Mouse (Mus musculus): ENCODE measurements around the gene Wfdc2. TPM values are rescaled to one million over a fixed set of nuclear protein-coding genes. Genes with fewer than 3 reads are reported as not detected.
A peak's percentile ranks its signal among the peaks of the same experiment; 100 is the strongest.
"Not testable (repeated sequence)": the region's sequence is repeated elsewhere in the genome, so short reads cannot be mapped to it uniquely, and the experiment has no call there.

The Wfdc2 gene
- polyA plus RNA-seq, 1 experiment from 2014 or later, result 40.0 TPM

GRCm38 (mm10) chr2:164551502-164551901 lies 10.7 kb upstream of the Wfdc2 start:
- Histone ChIP-seq H3K4me3 (no peak overlapping the region), H3K36me3 (no peaks in the 10 kb centered on the region), H3K27me3 (ENCODE audit: low read depth, poor library complexity, severe bottlenecking) (peaks cover 7% of the 10 kb centered on the region; the same call in 1 of the 2 replicates), H3K27ac (no peak overlapping the region), H3K9me3 (replicated peaks) (no peaks in the 10 kb centered on the region), H3K4me1 (peaks cover 13% of the 10 kb centered on the region)
- no peak for DNase-seq (ENCODE audit: low spot score)
- WGBS, result 95% methylated on average over 9 of the region's 9 CpGs

DNA sequence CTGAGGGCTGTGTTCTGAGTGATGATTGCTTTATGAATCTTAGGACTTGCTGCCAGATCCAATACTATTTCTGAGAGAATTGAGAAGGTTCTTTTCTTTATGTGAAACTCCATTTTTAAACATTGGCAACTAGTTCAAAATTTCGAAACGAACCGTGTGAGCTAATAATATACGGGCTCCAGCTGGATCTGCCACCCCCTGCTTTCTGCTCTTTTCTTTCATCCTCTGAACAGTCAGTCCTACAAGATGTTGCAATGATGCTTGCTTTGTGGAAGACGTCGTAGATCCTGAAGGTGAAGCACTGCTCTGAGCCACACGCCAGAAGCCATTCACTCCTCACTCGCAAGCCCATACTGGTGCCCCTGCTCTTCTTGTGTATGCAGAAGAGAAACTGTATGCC lies 3.8 kb upstream of the Wfdc2 start:
- H3K36me3 ChIP-seq, result no peaks in the 10 kb centered on the region
- H3K4me1 ChIP-seq, result peaks cover 21% of the 10 kb centered on the region
- DNase-seq (ENCODE audit: low spot score), result no peak
- H3K9me3 ChIP-seq (replicated peaks), result no peaks in the 10 kb centered on the region
- H3K27ac ChIP-seq, result no peak overlapping the region
- H3K4me3 ChIP-seq, result no peak overlapping the region
- 84% methylated on average over 8 of the region's 8 CpGs for WGBS
- peaks cover 23% of the 10 kb centered on the region for H3K27me3 ChIP-seq (ENCODE audit: low read depth, poor library complexity, severe bottlenecking)

DNA sequence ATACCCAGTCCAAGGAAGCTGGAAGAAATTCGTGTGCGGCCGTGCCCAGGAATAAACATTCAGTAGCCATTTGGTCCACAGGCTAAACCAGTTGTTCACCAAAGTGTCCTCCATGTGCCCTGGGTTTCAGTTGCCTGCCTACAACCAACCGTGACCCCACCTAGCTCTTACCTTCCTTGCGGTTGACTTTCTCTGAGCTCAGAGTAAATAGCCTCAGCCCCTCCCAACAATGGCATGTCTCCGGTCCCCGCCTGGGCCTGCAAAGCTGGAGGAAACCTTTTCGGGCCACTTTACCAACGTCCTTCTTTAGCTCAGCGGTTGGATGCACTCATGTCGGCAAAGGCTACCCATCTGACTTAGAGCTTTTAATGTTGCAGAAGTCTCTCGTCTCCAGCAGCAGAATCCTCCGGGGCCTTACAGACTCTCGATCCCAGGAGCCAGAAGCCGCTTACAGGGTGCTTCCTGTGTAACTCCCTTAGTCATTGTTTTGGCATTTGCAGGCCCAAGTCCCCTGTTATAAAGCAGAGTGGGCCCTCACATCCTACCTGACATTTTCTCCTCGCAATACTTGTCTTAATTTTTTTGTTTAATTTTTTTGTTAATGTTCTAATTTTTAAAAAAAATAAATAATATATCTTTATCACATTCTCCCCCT lies 3.1 kb upstream of the Wfdc2 start:
- Histone ChIP-seq H3K4me1 (peaks cover 28% of the 10 kb centered on the region), H3K4me3 (no peak overlapping the region), H3K27ac (0 out of 2 replicates have a peak overlapping the region, but pooled peaks have one; percentile 50), H3K36me3 (no peaks in the 10 kb centered on the region), H3K27me3 (ENCODE audit: low read depth, poor library complexity, severe bottlenecking) (peaks cover 23% of the 10 kb centered on the region), H3K9me3 (replicated peaks) (no peaks in the 10 kb centered on the region)
- WGBS, result 46% methylated on average over 16 of the region's 16 CpGs
- DNase-seq (ENCODE audit: low spot score), result no peak

DNA sequence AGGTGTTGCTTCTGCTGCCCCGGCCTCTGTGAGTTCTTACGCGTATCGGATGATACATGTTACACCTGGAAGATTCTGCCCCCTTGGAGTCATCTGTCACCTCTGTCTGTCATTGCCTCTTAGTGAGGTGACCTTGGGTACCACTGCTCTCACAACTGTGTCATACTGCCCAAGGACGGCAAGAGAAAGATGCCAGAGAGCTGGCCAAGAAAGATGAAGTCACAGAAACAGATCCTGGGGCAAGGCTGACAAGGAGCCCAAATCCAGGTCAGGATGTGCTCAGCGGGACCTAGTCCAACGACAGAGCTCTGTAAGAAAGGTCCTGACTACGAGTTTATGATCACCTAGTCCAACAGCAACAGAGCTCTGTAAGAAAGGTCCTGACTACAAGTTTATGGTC lies 2.1 kb upstream of the Wfdc2 start:
- Histone ChIP-seq H3K27ac (no peak overlapping the region), H3K4me1 (peaks cover 32% of the 10 kb centered on the region), H3K27me3 (ENCODE audit: low read depth, poor library complexity, severe bottlenecking) (peaks cover 23% of the 10 kb centered on the region), H3K36me3 (no peaks in the 10 kb centered on the region), H3K9me3 (replicated peaks) (no peaks in the 10 kb centered on the region), H3K4me3 (no peak overlapping the region)
- WGBS, result 90% methylated on average over 8 of the region's 8 CpGs
- DNase-seq (ENCODE audit: low spot score), result no peak

DNA sequence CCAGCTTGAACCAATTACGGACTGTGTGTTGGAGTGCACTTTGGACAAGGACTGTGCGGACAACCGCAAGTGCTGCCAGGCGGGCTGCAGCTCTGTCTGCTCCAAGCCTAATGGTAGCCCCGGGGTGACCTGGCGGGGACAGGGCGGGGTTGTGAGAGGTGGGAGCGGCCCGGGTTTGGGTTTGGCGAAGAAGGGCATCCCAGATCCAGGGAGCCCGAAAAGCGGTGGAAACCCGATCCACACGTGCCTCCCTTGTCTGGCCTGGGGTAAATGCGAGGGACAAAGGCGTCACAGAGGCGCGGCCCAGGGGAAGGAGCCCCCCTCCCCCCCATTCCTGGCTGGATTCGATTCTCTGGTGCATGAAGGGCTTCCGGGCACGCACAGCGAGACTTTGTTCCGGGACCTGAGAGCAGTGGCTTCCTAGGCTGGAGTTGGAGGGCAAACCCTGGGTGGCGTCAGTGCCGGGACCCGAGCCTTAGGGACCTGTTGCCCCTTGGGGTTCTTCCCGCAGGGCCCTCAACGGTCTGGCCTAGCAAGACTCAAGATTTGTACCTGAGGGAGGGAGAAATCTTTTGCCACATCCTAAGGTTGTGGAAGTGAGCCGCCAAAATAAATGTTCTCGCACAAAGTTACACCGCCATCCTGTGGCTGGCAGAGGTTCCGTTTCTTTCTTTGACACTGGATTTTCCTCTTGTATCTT lies 1.3 kb downstream of the Wfdc2 start:
- peaks cover 14% of the 10 kb centered on the region for H3K36me3 ChIP-seq
- peak; percentile 81 for DNase-seq (ENCODE audit: low spot score)
- peaks cover 23% of the 10 kb centered on the region for H3K27me3 ChIP-seq (ENCODE audit: low read depth, poor library complexity, severe bottlenecking)
- H3K9me3 ChIP-seq (replicated peaks), result no peaks in the 10 kb centered on the region
- under 1% methylated on average over 32 of the region's 32 CpGs for WGBS
- peak overlapping the region; percentile 90 for H3K27ac ChIP-seq
- H3K4me3 ChIP-seq, result peak overlapping the region; percentile 62
- H3K4me1 ChIP-seq, result peaks cover 32% of the 10 kb centered on the region

- H3K27ac ChIP-seq, result peak overlapping the region; percentile 90
- peaks cover 25% of the 10 kb centered on the region for H3K4me1 ChIP-seq
- peak overlapping the region; percentile 62 for H3K4me3 ChIP-seq
- 82% methylated on average over 5 of the region's 5 CpGs for WGBS
- H3K36me3 ChIP-seq, result peaks cover 14% of the 10 kb centered on the region
- DNase-seq (ENCODE audit: low spot score), result no peak
- peaks cover 23% of the 10 kb centered on the region for H3K27me3 ChIP-seq (ENCODE audit: low read depth, poor library complexity, severe bottlenecking)
- no peaks in the 10 kb centered on the region for H3K9me3 ChIP-seq (replicated peaks)
Observed at GRCm38 (mm10) chr2:164564346-164564745, 2.1 kb downstream of the Wfdc2 start.

GRCm38 (mm10) chr2:164566997-164567396 lies 4.8 kb downstream of the Wfdc2 start:
- H3K9me3 ChIP-seq (replicated peaks), result no peaks in the 10 kb centered on the region
- H3K36me3 ChIP-seq, result peaks cover 14% of the 10 kb centered on the region
- H3K27me3 ChIP-seq (ENCODE audit: low read depth, poor library complexity, severe bottlenecking), result peaks cover 9% of the 10 kb centered on the region
- no peak overlapping the region for H3K27ac ChIP-seq
- peaks cover 25% of the 10 kb centered on the region for H3K4me1 ChIP-seq
- H3K4me3 ChIP-seq, result no peak overlapping the region
- 92% methylated on average over 2 of the region's 2 CpGs for whole genome bisulfite sequencing
- DNase-seq (ENCODE audit: low spot score), result no peak

DNA sequence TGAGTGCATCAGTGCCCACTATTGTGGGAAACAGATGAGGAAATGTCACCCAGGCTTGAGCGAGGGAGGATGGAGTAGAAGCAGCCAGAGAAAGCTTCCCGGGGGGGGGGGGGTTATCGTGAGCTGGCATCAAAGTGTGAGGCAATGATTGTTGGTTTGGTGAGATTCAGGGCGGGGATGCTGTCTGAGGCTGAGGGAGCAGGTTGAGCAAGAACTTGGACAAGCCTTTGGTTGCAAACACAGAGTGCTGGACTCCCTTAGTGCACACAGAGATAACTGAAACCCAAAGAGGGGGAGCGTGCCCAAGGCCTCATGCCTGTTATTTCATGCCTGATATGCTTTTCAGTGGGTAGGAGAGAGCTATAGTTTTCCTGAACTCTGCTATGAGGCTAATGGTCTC lies 5.2 kb downstream of the Wfdc2 start:
- H3K27ac ChIP-seq, result no peak overlapping the region
- H3K4me1 ChIP-seq, result peaks cover 20% of the 10 kb centered on the region
- H3K36me3 ChIP-seq, result peaks cover 14% of the 10 kb centered on the region
- WGBS, result 86% methylated on average over 5 of the region's 5 CpGs
- H3K4me3 ChIP-seq, result no peak overlapping the region
- H3K27me3 ChIP-seq (ENCODE audit: low read depth, poor library complexity, severe bottlenecking), result peaks cover 5% of the 10 kb centered on the region
- DNase-seq (ENCODE audit: low spot score), result no peak
- H3K9me3 ChIP-seq (replicated peaks), result no peaks in the 10 kb centered on the region

DNA sequence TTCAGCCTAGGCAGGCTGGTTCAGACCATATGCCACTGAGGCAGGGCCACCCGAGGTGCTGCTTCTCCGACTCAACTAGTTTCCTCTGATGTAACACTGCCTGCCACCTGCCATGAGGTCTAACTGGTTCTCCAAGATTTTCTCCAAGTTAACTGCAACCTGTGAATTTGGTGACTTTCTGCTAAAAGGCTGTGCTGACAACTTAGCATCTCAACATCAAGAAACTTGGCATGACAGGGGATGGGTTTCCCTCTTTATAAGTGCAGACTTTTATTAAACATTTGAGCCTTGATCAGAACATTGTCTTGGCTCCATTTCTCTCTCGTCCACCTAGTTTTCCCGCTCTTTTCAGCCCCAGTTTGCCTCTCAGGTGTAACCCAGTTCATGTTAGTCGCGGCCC lies 11.1 kb downstream of the Wfdc2 start, which contains the start of gene Spint3:
TSS of gene Spint3 (minus strand) at position 101 of the 400 bp plus-strand sequence.
- DNase-seq (ENCODE audit: low spot score); H3K27ac ChIP-seq; H3K4me1 ChIP-seq; H3K9me3 ChIP-seq (replicated peaks); H3K36me3 ChIP-seq; H3K4me3 ChIP-seq; H3K27me3 ChIP-seq (ENCODE audit: low read depth, poor library complexity, severe bottlenecking): not testable (repeated sequence)
- WGBS, result 83% methylated on average over 6 of the region's 6 CpGs

DNA sequence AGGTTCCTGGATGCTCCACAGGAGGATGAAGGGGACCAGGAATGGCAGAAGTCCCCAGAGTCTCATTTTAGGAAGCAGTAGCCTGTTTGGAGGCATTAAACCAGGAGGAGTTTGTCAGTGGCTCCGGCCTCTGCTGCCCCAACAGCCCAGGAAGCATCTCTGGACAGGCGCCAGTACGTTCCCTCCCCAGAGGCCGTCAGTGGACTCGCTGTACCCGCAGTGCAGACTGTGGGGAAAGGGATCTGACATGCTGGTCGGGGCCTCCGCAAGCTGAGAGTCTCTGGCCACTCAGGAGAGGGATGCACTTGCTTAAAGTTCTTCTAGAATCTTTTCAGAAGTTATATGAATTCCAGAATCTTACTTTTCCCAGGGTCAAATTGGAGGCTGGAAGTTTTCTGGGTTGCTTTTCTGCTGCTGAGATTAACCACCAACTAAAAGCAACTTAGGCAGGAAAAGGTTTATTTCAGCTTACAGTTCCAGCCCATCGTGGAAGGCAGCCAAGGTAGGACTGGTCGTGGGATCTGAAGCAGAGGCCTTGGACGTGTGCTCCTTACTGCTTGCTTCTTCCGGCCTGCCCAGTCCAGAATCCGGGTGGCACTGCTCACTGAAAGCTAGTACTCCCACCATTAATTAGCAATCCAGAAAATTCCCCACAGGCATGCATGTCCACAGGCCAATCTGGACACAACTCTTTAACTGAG lies 23.0 kb downstream of the Wfdc2 start, which contains the start of gene Wfdc6a:
TSS of gene Wfdc6a (minus strand) at position 423 of the 701 bp plus-strand sequence.
- not testable (repeated sequence) for H3K27ac ChIP-seq; H3K9me3 ChIP-seq (replicated peaks); DNase-seq (ENCODE audit: low spot score); H3K4me1 ChIP-seq; H3K36me3 ChIP-seq; H3K4me3 ChIP-seq; H3K27me3 ChIP-seq (ENCODE audit: low read depth, poor library complexity, severe bottlenecking)
- WGBS, result 79% methylated on average over 13 of the region's 13 CpGs

DNA sequence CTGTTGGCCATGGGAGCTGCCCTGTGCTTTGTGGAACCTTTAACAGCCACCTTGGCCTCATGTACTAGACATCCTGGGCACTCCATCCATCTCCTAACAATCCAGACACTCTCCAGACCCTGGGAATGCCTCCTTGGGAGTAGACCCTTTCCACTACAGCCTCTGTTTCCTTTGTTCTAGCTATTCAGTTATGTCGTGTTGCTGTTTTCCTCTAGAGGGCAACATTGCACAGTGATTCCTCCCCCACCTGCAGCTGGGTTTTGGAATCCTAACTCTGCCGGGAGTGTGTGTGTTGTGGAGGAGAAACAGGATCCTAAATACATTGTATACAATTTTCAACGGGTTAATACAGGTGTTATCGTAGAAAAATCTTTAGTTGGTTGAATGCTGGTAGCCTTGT lies 29.8 kb downstream of the Wfdc2 start:
- no peaks in the 10 kb centered on the region for H3K4me1 ChIP-seq
- peak overlapping the region; percentile 84 for H3K27ac ChIP-seq
- H3K36me3 ChIP-seq, result no peaks in the 10 kb centered on the region
- H3K27me3 ChIP-seq (ENCODE audit: low read depth, poor library complexity, severe bottlenecking), result no peaks in the 10 kb centered on the region
- H3K4me3 ChIP-seq, result no peak overlapping the region
- peak; percentile 45 for DNase-seq (ENCODE audit: low spot score)
- H3K9me3 ChIP-seq (replicated peaks), result no peaks in the 10 kb centered on the region
- WGBS, result 14% methylated on average over 4 of the region's 4 CpGs

DNA sequence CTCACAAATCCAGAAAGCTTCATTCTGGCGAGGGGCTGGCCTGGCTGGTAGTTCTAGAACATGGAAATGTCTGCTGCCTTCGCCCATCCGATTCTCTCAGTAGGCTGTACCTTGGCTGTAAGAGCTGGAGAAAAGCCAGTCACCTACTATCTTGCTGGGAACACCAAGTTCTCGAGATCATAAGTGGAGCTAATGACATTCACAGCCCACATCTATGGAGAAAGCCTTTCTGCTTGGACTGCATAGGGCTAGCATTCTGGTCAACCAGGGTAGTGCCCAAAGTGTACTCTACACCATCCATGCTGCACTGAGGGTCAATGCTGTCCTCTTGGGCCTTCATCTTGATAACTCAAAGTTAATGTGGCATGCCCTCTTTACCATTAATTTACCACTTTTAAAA lies 31.3 kb downstream of the Wfdc2 start, which contains the start of gene Eppin:
TSS of gene Eppin (minus strand) at position 101 of the 400 bp plus-strand sequence.
- no peaks in the 10 kb centered on the region for H3K4me1 ChIP-seq
- H3K4me3 ChIP-seq, result no peak within 1 kb of the TSS
- DNase-seq (ENCODE audit: low spot score), result no peak
- H3K36me3 ChIP-seq, result no peaks in the 10 kb centered on the region
- 84% methylated on average over 4 of the region's 4 CpGs for WGBS
- no peaks in the 10 kb centered on the region for H3K27me3 ChIP-seq (ENCODE audit: low read depth, poor library complexity, severe bottlenecking)
- H3K9me3 ChIP-seq (replicated peaks), result no peaks in the 10 kb centered on the region
- H3K27ac ChIP-seq, result no peak within 1 kb of the TSS

GRCm38 (mm10) chr2:164600179-164600578 lies 38.0 kb downstream of the Wfdc2 start:
- DNase-seq (ENCODE audit: low spot score), result no peak

More at GRCm38 (mm10) chr2:164600179-164600578, 38.0 kb downstream of the Wfdc2 start:
- Histone ChIP-seq H3K9me3 (replicated peaks) (no peaks in the 10 kb centered on the region), H3K4me3 (no peak overlapping the region), H3K36me3 (no peaks in the 10 kb centered on the region), H3K27ac (no peak overlapping the region), H3K4me1 (no peaks in the 10 kb centered on the region), H3K27me3 (ENCODE audit: low read depth, poor library complexity, severe bottlenecking) (no peaks in the 10 kb centered on the region)
- 62% methylated on average over 3 of the region's 3 CpGs for WGBS

All from limb, embryonic 10.5 days (tissue).